Mouse (Mus musculus) neural tube, embryonic 11.5 days (tissue): ENCODE results near the gene Gm1673. TPM values are rescaled to one million over a fixed set of nuclear protein-coding genes. Genes with fewer than 3 reads are reported as not detected.
"Not testable (repeated sequence)": the region's sequence is repeated elsewhere in the genome, so short reads cannot be mapped to it uniquely, and the experiment has no call there.

Experiments
- ATAC-seq: fragments of 200-750 bp; cut with Nextera tagmentation; 2 replicates; pipeline ENCODE4 v1.8.0; 2017; ENCODE audit warnings: moderate number of reproducible peaks, mild to moderate bottlenecking, moderate TSS enrichment, moderate library complexity; ENCODE audit not compliant: insufficient read depth, low FRiP score, low TSS enrichment
- DNase-seq: peaks from one replicate; pipeline ENCODE4 v3.0.0-alpha.2; 2015; ENCODE audit warnings: low spot score
- H3K27ac ChIP-seq: fragments of 300-500 bp; sonication (generic); 2 replicates; pipeline ENCODE4 v1.5.1; 2014; ENCODE audit warnings: low read depth, mild to moderate bottlenecking, low read length
- H3K27me3 ChIP-seq: fragments of 300-500 bp; sonication (generic); 2 replicates; pipeline ENCODE4 v1.6.1; 2014; ENCODE audit warnings: mild to moderate bottlenecking, low read length, mixed read lengths; ENCODE audit not compliant: control insufficient read depth, insufficient read depth
- H3K36me3 ChIP-seq: fragments of 300-500 bp; sonication (generic); 2 replicates; pipeline ENCODE4 v1.6.1; 2014; ENCODE audit warnings: mild to moderate bottlenecking, low read length, moderate library complexity, mixed read lengths; ENCODE audit not compliant: control insufficient read depth, insufficient read depth
- H3K4me1 ChIP-seq: fragments of 300-500 bp; sonication (generic); 2 replicates; pipeline ENCODE4 v1.6.1; 2014; ENCODE audit warnings: low read length, mixed read lengths; ENCODE audit not compliant: control insufficient read depth, insufficient read depth
- H3K4me2 ChIP-seq: fragments of 300-500 bp; sonication (generic); 2 replicates; pipeline ENCODE4 v1.6.1; 2014; ENCODE audit warnings: low read depth, mild to moderate bottlenecking, moderate library complexity
- H3K4me3 ChIP-seq: fragments of 300-500 bp; sonication (generic); 2 replicates; pipeline ENCODE4 v1.5.1; 2014; ENCODE audit warnings: low read depth, low read length
- H3K9ac ChIP-seq: fragments of 300-500 bp; sonication (generic); 2 replicates; pipeline ENCODE4 v1.6.1; 2014; ENCODE audit warnings: mild to moderate bottlenecking, low read length
- H3K9me3 ChIP-seq: fragments of 300-500 bp; sonication (generic); 2 replicates; pipeline ENCODE4 v1.6.1; 2016; ENCODE audit warnings: low read length; ENCODE audit not compliant: control insufficient read depth
- WGBS: fragments of 180-500 bp; shearing (Covaris S2); extraction: QIAGEN DNeasy Blood & Tissue Kit; methylation state at CpG from one replicate; pipeline ENCODE4 v1.1.7; 2014; 5-methylcytosine and 5-hydroxymethylcytosine counted together
- polyA plus RNA-seq: library from polyadenylated mRNA; unstranded; fragments of >200 nt; fragmentation: Nextera tagmentation; extraction: Ambion mirVana; gene quantifications from 2 replicates; pipeline ENCODE4 v1.2.1, GENCODE M21; 2014

Gene Gm1673
- polyA plus RNA-seq, result 199 TPM in 2 replicates

DNA sequence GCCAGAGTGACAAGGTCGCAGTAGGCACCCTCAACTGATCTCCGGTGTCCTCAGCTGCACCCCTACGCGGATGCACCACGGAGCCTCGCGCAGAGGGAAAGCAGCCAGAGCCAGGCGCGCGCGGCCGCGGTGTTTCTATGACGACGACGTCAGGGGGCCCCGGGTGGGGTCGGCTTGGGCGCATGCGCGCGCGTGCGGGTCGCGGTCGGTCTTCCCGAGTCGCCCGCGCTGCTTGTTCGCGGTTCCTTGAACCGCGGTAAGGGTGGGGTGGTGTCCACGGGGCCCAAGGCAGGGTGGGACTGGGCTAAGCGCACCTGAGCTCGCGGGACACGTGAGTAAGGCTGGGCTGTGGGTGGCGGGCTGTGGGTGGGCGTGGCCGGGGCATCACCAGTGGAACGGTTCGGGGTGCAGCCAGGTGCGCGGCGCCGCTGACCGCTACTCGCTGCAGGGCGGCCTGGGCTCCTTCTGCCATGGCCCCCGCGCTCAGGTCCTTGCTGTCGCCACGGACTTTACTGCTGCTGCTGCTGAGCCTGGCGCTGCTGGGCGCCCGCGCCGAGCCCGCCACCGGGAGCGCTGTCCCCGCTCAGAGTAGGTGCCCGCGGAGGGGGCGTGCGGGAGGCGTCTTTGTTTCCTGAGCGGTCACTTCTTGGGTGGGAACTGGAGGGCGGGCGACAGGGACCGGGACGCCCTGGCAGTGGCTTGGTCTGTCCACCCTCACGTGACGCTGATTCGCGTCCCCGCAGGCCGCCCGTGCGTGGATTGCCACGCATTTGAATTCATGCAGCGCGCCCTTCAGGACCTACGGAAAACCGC, at the start of gene Gm1673:
Gm1673 (plus strand) TSS at position 125 of the 813 bp plus-strand sequence.
- Histone ChIP-seq H3K4me1 (peaks cover 16% of the 10 kb centered on the region), H3K9ac (peak within 1 kb of the TSS; percentile 83), H3K9me3 (no peaks in the 10 kb centered on the region), H3K36me3 (no peaks in the 10 kb centered on the region; the same call in 1 of the 2 replicates), H3K4me3 (peak within 1 kb of the TSS; percentile 70), H3K27me3 (no peaks in the 10 kb centered on the region), H3K4me2 (peak within 1 kb of the TSS; percentile 92), H3K27ac (peak within 1 kb of the TSS; percentile 77)
- ATAC-seq (peak; percentile 91), DNase-seq (peak; percentile 94)
- WGBS, result under 1% methylated on average over 81 of the region's 88 CpGs

DNA sequence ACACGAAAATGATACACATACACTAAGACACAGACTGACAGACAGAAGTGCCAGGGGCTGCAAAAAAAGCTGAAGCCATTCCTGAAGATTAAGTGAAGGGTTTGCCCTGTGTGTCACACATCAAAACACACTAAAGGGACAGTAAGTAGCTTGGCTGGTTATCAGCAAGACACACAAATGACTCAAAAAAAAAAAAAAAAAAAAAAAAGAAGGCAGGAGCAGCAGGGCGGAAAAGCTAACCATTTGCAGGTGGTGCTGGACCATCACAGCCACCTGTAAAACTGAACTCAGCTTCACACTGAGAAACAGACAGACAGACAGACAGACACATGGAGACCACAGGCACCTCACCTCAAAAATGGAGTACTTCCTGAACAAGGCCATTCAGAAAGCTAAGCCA, 49.2 kb upstream of the Gm1673 start:
- WGBS, result 90% methylated on average over 2 of the region's 2 CpGs
- H3K4me3 ChIP-seq, result no peak overlapping the region
- H3K4me1 ChIP-seq, result peaks cover 8% of the 10 kb centered on the region; the same call in 1 of the 2 replicates
- no peaks in the 10 kb centered on the region for H3K27me3 ChIP-seq
- DNase-seq, result no peak
- H3K36me3 ChIP-seq, result peaks cover 4% of the 10 kb centered on the region; the same call in 1 of the 2 replicates
- ATAC-seq, result no peak
- no peaks in the 10 kb centered on the region for H3K9me3 ChIP-seq
- 0 out of 2 replicates have a peak overlapping the region, but pooled peaks have one; percentile 10 for H3K4me2 ChIP-seq
- no peak overlapping the region for H3K27ac ChIP-seq
- H3K9ac ChIP-seq, result no peak overlapping the region

DNA sequence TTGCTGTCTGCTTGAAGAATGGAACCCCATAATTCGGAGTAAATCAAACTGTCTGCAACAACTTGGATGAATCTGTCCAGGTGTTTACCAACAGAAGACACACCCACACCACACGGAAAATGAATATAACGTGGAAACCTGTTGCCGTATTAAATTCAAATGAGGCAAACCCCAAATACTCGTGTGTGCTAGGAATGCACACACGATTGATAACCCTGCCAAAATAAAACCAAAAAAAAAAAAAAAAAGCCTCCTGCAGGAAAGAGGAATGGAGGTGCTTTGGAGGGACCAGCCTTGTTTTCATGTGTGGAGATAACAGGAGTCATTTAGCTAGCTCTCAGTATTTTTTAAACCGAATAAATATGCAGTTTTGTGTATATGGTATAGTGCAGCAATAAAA, 48.4 kb upstream of the Gm1673 start:
- DNase-seq (no peak), ATAC-seq (no peak)
- Histone ChIP-seq H3K27ac (no peak overlapping the region), H3K9ac (no peak overlapping the region), H3K4me3 (no peak overlapping the region; the same call in 1 of the 2 replicates), H3K4me2 (peak overlapping the region; percentile 49), H3K9me3 (no peaks in the 10 kb centered on the region), H3K36me3 (peaks cover 4% of the 10 kb centered on the region), H3K4me1 (peaks cover 8% of the 10 kb centered on the region; the same call in 1 of the 2 replicates), H3K27me3 (no peaks in the 10 kb centered on the region)
- WGBS, result 84% methylated on average over 7 of the region's 7 CpGs

GRCm38 (mm10) chr5:33935700-33936111, 47.5 kb upstream of the Gm1673 start:
- peak overlapping the region; percentile 90 for H3K9ac ChIP-seq
- ATAC-seq, result peak; percentile 56
- H3K9me3 ChIP-seq, result no peaks in the 10 kb centered on the region
- 1% methylated on average over 28 of the region's 39 CpGs for WGBS
- peak overlapping the region; percentile 86 for H3K27ac ChIP-seq
- peaks cover 4% of the 10 kb centered on the region for H3K36me3 ChIP-seq
- H3K4me1 ChIP-seq, result peaks cover 8% of the 10 kb centered on the region; the same call in 1 of the 2 replicates
- H3K27me3 ChIP-seq, result no peaks in the 10 kb centered on the region
- H3K4me3 ChIP-seq, result peak overlapping the region; percentile 92
- DNase-seq, result no peak
- peak overlapping the region; percentile 49 for H3K4me2 ChIP-seq

GRCm38 (mm10) chr5:33936120-33936707, 47.0 kb upstream of the Gm1673 start, which contains the start of gene Nelfa:
Gene Nelfa (minus strand): TSS chr5:33936413.
- H3K27me3 ChIP-seq, result no peaks in the 10 kb centered on the region
- DNase-seq (peak; percentile 99), ATAC-seq (peak; percentile 96)
- under 1% methylated on average over 57 of the region's 61 CpGs for WGBS
- H3K4me1 ChIP-seq, result peaks cover 8% of the 10 kb centered on the region; the same call in 1 of the 2 replicates
- peaks cover 4% of the 10 kb centered on the region for H3K36me3 ChIP-seq
- no peaks in the 10 kb centered on the region for H3K9me3 ChIP-seq
- H3K9ac ChIP-seq, result peak within 1 kb of the TSS; percentile 90
- H3K4me2 ChIP-seq, result peak within 1 kb of the TSS; percentile 69
- peak within 1 kb of the TSS; percentile 86 for H3K27ac ChIP-seq
- H3K4me3 ChIP-seq, result peak within 1 kb of the TSS; percentile 92

DNA sequence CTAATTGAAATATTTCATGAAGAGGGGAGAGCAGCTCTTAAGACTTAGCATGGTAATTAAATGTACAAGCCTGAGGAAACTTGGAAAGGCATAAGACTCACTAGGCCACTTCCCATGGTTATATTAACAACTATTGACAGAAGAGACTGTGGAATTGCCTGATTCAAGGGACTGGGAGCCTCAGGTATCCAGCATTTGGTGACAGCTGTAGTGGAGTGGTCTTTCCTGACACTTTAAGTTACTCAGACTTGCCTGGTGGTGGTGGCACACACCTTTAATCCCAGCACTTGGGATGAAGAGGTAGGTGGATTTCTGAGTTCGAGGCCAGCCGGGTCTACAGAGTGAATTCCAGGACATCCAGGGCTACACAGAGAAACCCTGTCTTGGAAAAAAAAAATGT, 46.0 kb upstream of the Gm1673 start:
- Histone ChIP-seq H3K36me3 (peaks cover 2% of the 10 kb centered on the region; the same call in 1 of the 2 replicates), H3K4me3 (no peak overlapping the region), H3K4me2 (peak overlapping the region; percentile 69; the same call in 1 of the 2 replicates), H3K27ac (no peak overlapping the region), H3K9me3 (no peaks in the 10 kb centered on the region), H3K9ac (no peak overlapping the region), H3K27me3 (no peaks in the 10 kb centered on the region), H3K4me1 (peaks cover 8% of the 10 kb centered on the region; the same call in 1 of the 2 replicates)
- ATAC-seq, result no peak
- 100% methylated on average over 2 of the region's 2 CpGs for WGBS
- DNase-seq, result no peak

- no peak for ATAC-seq
- Histone ChIP-seq H3K36me3 (peaks cover 2% of the 10 kb centered on the region; the same call in 1 of the 2 replicates), H3K9ac (no peak overlapping the region), H3K4me3 (0 out of 2 replicates have a peak overlapping the region, but pooled peaks have one; percentile 2), H3K4me1 (peaks cover 8% of the 10 kb centered on the region; the same call in 1 of the 2 replicates), H3K27ac (no peak overlapping the region), H3K4me2 (no peak overlapping the region), H3K9me3 (no peaks in the 10 kb centered on the region), H3K27me3 (no peaks in the 10 kb centered on the region)
- DNase-seq, result no peak
- WGBS, result 92% methylated on average over 3 of the region's 3 CpGs
Observed at GRCm38 (mm10) chr5:33938448-33938847, 44.8 kb upstream of the Gm1673 start.

- not testable (repeated sequence) for H3K36me3 ChIP-seq, DNase-seq, H3K4me3 ChIP-seq, H3K9me3 ChIP-seq, H3K27ac ChIP-seq, H3K4me1 ChIP-seq, H3K9ac ChIP-seq, ATAC-seq, H3K27me3 ChIP-seq, H3K4me2 ChIP-seq
- WGBS, result 83% methylated on average over 16 of the region's 16 CpGs
Observed at GRCm38 (mm10) chr5:33947035-33947434, 36.2 kb upstream of the Gm1673 start.
